Mouse (Mus musculus): ENCODE data around the gene Sema6d.

GRCm38 (mm10) chr2:124324107-124324724 lies 234.4 kb downstream of the Sema6d start:
- TF ChIP-seq POLR2A (IDR thresholded peaks at IDR 0.05; ENCODE audit: low read depth, low read length) (no peak), CTCF (IDR thresholded peaks at IDR 0.05; ENCODE audit: borderline replicate concordance, insufficient read depth, low read length) (no peak)
